Mouse (Mus musculus) lung, adult 2 months (tissue): ENCODE data around the gene Fxyd5.

Experiments
- CTCF ChIP-seq: fragments of 200-500 bp; IDR thresholded peaks from 2 replicates; pipeline ENCODE4 v1.5.1; 2011; ENCODE audit warnings: mild to moderate bottlenecking, low read length, control low read depth; ENCODE audit not compliant: insufficient read depth
- POLR2A ChIP-seq: fragments of 200-500 bp; IDR thresholded peaks from 2 replicates; pipeline ENCODE4 v1.6.1; 2011; ENCODE audit warnings: low read depth, mild to moderate bottlenecking, control low read depth, low read length, borderline replicate concordance; ENCODE audit errors: extremely low read depth

DNA sequence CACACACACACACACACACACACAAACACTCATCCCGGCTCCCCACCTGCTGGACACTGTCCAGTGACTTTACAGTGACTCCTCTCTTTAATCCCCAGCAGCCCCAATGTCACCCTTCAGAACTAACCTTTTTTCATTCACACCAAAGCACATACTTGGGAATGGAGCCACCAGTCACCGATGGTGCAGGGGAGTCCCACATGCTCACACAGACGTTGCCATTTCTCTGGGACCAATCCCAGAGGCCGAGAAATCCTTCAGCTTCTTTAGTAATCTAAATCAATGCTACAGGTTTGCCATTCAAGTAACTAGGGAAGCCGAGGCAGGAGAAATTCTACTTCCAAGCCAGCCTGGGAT, 32.4 kb upstream of the Fxyd5 start:
- no peak for TF ChIP-seq CTCF
- TF ChIP-seq POLR2A, result no peak
